Mouse (Mus musculus) ES-E14 (cell line): ENCODE results near the gene Gpa33. TPM values are rescaled to one million over a fixed set of nuclear protein-coding genes. Genes with fewer than 3 reads are reported as not detected.

Experiments used
- DNase-seq: peaks from one replicate; pipeline ENCODE4 v3.0.0-alpha.2; 2013; ENCODE audit warnings: low read depth, low spot score
- H3K27ac ChIP-seq: 2 replicates; pipeline ENCODE4 v1.5.1; 2012; ENCODE audit warnings: low read depth, mild to moderate bottlenecking, low read length, moderate library complexity, mixed read lengths; ENCODE audit not compliant: poor library complexity, insufficient read depth, severe bottlenecking
- H3K36me3 ChIP-seq: 2 replicates; pipeline ENCODE4 v1.6.1; 2012; ENCODE audit warnings: mild to moderate bottlenecking, low read length, moderate library complexity, mixed read lengths; ENCODE audit not compliant: control insufficient read depth, poor library complexity, insufficient read depth, severe bottlenecking
- H3K4me1 ChIP-seq, 2 experiments: fragments of 150-350 bp in 1 of 2; sonication (generic) in 1 of 2; 2 replicates each; pipeline ENCODE4 v1.6.1; 2012; ENCODE audit warnings: low read length in 2 of 2, mild to moderate bottlenecking in 1 of 2, mixed read lengths in 1 of 2; ENCODE audit not compliant: control insufficient read depth in 2 of 2, insufficient read depth in 2 of 2, poor library complexity in 1 of 2
- H3K4me3 ChIP-seq, 2 experiments: fragments of 150-350 bp in 1 of 2; sonication (generic) in 1 of 2; 2 replicates each; pipeline ENCODE4 v1.5.1; 2012; ENCODE audit warnings: low read length in 2 of 2, low read depth in 1 of 2, mild to moderate bottlenecking in 1 of 2, mixed read lengths in 1 of 2; ENCODE audit not compliant: insufficient read depth in 1 of 2, poor library complexity in 1 of 2, severe bottlenecking in 1 of 2
- H3K9ac ChIP-seq: 2 replicates; pipeline ENCODE4 v1.6.1; 2012; ENCODE audit warnings: low read depth, mild to moderate bottlenecking, low read length, mixed read lengths; ENCODE audit not compliant: poor library complexity, insufficient read depth, severe bottlenecking
- H3K9me3 ChIP-seq: fragments of 150-350 bp; sonication (generic); 2 replicates; pipeline ENCODE4 v1.6.1; 2012; ENCODE audit warnings: low read depth, mild to moderate bottlenecking, low read length; ENCODE audit not compliant: control insufficient read depth, insufficient read depth
- CHD2 ChIP-seq: IDR thresholded peaks from 2 replicates; pipeline ENCODE4 v1.6.1; 2014; ENCODE audit warnings: mild to moderate bottlenecking, low read depth, low read length, inconsistent platforms
- HCFC1 ChIP-seq: IDR thresholded peaks from 2 replicates; pipeline ENCODE4 v1.6.1; 2012; ENCODE audit warnings: low read length, inconsistent platforms, borderline replicate concordance; ENCODE audit not compliant: insufficient read depth
- MAFK ChIP-seq: IDR thresholded peaks from 2 replicates; pipeline ENCODE4 v1.6.1; 2014; ENCODE audit warnings: mild to moderate bottlenecking, low read depth, low read length, inconsistent platforms; ENCODE audit not compliant: insufficient read depth
- ZC3H11A ChIP-seq: IDR thresholded peaks from 2 replicates; pipeline ENCODE4 v1.6.1; 2012; ENCODE audit warnings: low read depth, mild to moderate bottlenecking, inconsistent platforms, low read length, borderline replicate concordance
- ZNF384 ChIP-seq: IDR thresholded peaks from 2 replicates; pipeline ENCODE4 v1.6.1; 2012; ENCODE audit warnings: low read depth, low read length, inconsistent platforms
- in situ Hi-C, 2 experiments: fragments of 600-800 bp; cut with MboI; formaldehyde crosslinking; loops; one replicate each; pipeline ENCODE4 v1.15.1; 2025; ENCODE audit warnings: low sequenced_read_pairs in 2 of 2, inconsistent platforms in 1 of 2; ENCODE audit not compliant: unreplicated experiment in 2 of 2
- total RNA-seq: library from RNA; depleted of rRNA; stranded (reverse); fragments of 300-350 nt; gene quantifications from 2 replicates; pipeline ENCODE4 v1.2.3, GENCODE M21; 2012

The Gpa33 gene
- total RNA-seq, 1 experiment, result 68.0 TPM

DNA sequence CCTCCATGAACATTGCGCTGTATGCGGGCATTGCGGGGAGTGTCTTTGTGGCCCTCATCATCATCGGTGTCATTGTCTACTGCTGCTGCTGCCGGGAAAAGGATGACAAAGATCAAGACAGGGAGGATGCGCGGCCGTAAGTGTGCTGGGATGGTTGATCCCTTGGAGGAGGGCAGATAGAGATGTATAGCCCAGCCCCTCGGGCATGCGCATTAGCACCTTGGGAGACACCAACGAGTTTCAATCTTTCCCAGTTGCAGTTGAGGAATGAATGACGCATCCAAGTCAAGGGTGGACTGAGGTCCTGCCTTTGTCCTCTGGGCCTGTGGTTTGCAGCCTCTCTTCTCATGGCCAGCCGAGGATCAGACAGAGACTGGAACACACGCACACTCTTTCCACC is 34.5 kb downstream of the Gpa33 start:
- TF ChIP-seq ZNF384, result no peak
- no peak for TF ChIP-seq CHD2
- no peak for TF ChIP-seq MAFK
- TF ChIP-seq HCFC1, result no peak
- TF ChIP-seq ZC3H11A, result no peak
- H3K4me1 ChIP-seq, result peaks cover 4 to 6% of the 10 kb centered on the region in 2 experiments; a peak in 1 of 4 replicates
- no peak overlapping the region for H3K4me3 ChIP-seq
- DNase-seq, result no peak
- in situ Hi-C loops, result loop anchor here (5.0 to 10.0 kb wide), 2 partner anchors 150 to 153 kb away; no protein-coding TSS in a partner anchor
- peaks cover 3% of the 10 kb centered on the region; the same call in 1 of the 2 replicates for H3K9me3 ChIP-seq
- peaks cover 32% of the 10 kb centered on the region for H3K36me3 ChIP-seq
- no peak overlapping the region for H3K27ac ChIP-seq
- H3K9ac ChIP-seq, result no peak overlapping the region

DNA sequence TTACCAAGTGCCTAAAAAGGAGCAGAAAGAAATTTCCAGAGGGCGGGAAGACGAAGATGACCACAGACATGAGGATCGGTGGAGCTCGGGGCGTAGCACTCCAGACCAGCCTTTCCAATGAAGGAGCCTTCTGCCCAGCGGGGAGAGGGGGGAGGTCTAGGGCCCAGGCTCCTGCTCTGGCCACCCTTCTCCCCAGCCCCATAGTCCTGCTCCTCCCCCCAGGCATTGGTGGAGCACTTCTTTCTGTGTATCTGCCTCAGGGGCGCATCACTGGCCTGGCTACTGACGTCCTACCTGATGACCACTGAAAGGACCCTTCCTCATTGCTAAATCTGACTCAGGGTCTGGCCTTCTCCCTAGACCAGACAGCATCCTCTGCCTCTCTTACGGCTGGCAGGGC is 35.1 kb downstream of the Gpa33 start:
- in situ Hi-C loops, result loop anchor here in 1 of 2 experiments (10.0 kb wide), 1 partner anchor 150 kb away; no protein-coding TSS in a partner anchor
- Histone ChIP-seq H3K4me3 (no peak overlapping the region), H3K9ac (no peak overlapping the region), H3K36me3 (peaks cover 32% of the 10 kb centered on the region), H3K27ac (no peak overlapping the region), H3K4me1 (peaks cover 4% of the 10 kb centered on the region in 2 experiments; a peak in 1 of 4 replicates), H3K9me3 (peaks cover 3% of the 10 kb centered on the region; the same call in 1 of the 2 replicates)
- TF ChIP-seq ZC3H11A, result no peak
- DNase-seq, result no peak

DNA sequence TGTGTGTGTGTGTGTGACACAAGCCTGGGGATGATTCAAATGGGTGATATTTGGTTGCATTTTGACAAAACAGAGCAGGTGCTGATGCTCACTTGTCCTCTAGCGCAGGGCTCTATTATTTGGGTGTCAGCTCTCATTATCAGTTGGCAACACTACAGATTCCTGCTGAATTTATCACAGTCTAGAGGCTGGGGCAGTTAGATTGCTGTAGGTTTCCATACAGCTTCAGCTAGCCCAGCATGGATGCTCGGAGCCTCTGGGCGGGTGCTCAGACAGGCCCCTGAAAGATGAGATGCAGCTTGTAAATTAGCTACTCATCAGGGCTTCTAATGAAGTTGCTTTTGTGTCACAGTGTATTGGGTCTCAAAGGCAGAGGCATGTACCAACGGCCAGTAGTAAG is 37.4 kb downstream of the Gpa33 start:
- DNase-seq, result no peak
- no peak overlapping the region for H3K4me3 ChIP-seq
- no peak overlapping the region for H3K27ac ChIP-seq
- no peak for TF ChIP-seq CHD2
- no peak for TF ChIP-seq ZC3H11A
- TF ChIP-seq MAFK, result no peak
- TF ChIP-seq HCFC1, result no peak
- TF ChIP-seq ZNF384, result no peak
- H3K4me1 ChIP-seq, result no peaks in the 10 kb centered on the region
- in situ Hi-C loops, result loop anchor here in 1 of 2 experiments (10.0 kb wide), 1 partner anchor 147 kb away; no protein-coding TSS in a partner anchor
- peaks cover 27% of the 10 kb centered on the region for H3K36me3 ChIP-seq
- H3K9ac ChIP-seq, result no peak overlapping the region
- peaks cover 3% of the 10 kb centered on the region; the same call in 1 of the 2 replicates for H3K9me3 ChIP-seq

DNA sequence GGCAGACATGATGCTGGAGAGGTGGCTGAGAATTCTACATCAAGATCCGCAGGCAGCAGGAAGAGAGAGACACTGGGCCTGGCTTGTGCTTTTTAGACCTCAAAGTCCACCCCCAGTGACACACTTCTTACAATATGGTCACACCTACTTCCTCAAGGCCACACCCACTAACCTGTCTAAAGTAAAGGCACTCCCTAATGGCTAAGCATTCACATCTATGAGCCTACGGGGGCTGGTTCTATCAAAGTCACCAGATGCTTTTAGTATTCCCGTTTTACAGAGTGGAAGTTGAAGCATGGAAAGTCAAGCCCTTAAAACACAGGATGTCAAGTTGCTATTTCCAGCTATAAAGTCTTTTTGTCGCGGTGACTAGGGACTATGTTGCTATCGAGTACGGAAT is 38.0 kb downstream of the Gpa33 start:
- no peaks in the 10 kb centered on the region for H3K4me1 ChIP-seq

DNA sequence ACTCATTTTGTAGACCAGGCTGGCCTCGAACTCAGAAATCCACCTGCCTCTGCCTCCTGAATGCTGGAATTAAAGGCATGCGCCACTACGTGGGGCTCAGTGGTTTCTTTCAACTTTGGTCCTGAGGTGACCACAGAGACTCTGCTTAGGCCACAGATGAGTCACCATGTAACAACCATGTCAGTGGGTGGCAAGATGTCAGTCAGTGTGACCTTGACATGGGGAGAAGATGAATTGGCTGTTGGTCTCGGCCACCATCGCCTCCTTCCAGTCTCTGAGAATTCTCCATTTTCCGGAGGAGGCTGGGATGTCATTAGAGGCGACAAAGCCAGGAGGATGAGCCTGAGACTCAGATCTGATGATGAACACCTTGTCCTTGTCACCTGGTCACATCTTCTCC is 39.7 kb downstream of the Gpa33 start:
- Histone ChIP-seq H3K36me3 (peaks cover 18% of the 10 kb centered on the region), H3K9ac (no peak overlapping the region), H3K4me3 (no peak overlapping the region), H3K9me3 (peaks cover 2% of the 10 kb centered on the region; the same call in 1 of the 2 replicates), H3K4me1 (no peaks in the 10 kb centered on the region), H3K27ac (no peak overlapping the region)
- in situ Hi-C loops, result loop anchor here in 1 of 2 experiments (10.0 kb wide), 1 partner anchor 145 kb away; no protein-coding TSS in a partner anchor
- DNase-seq, result no peak
- TF ChIP-seq ZC3H11A, result no peak

More for the DNA sequence above, 38.0 kb downstream of the Gpa33 start:
- TF ChIP-seq MAFK, result no peak
- TF ChIP-seq CHD2, result no peak
- TF ChIP-seq ZNF384, result no peak
- TF ChIP-seq HCFC1, result no peak
- TF ChIP-seq ZC3H11A, result no peak
- no peak for DNase-seq
- H3K9me3 ChIP-seq, result peaks cover 3% of the 10 kb centered on the region; the same call in 1 of the 2 replicates
- no peak overlapping the region for H3K27ac ChIP-seq
- no peak overlapping the region for H3K4me3 ChIP-seq
- H3K9ac ChIP-seq, result no peak overlapping the region
- H3K36me3 ChIP-seq, result peaks cover 27% of the 10 kb centered on the region
- in situ Hi-C loops, result loop anchor here in 1 of 2 experiments (10.0 kb wide), 1 partner anchor 147 kb away; no protein-coding TSS in a partner anchor
